Mouse (Mus musculus) CH12.LX (cell line): Measurements from ENCODE around the gene 2810408A11Rik. TPM values are rescaled to one million over a fixed set of nuclear protein-coding genes. Genes with fewer than 3 reads are reported as not detected.

Source experiments
- DNase-seq: peaks from one replicate; pipeline ENCODE4 v3.0.0-alpha.2; 2013; ENCODE audit errors: extremely low read depth
- H3K27ac ChIP-seq: 2 replicates; pipeline ENCODE4 v1.5.1; 2012; ENCODE audit warnings: low read depth, mild to moderate bottlenecking, control low read depth, moderate library complexity; ENCODE audit not compliant: insufficient read depth
- H3K27me3 ChIP-seq: replicated peaks from 2 replicates; pipeline ENCODE3; 2012; ENCODE audit warnings: inconsistent platforms
- H3K36me3 ChIP-seq, 2 experiments: replicated peaks in 1 of 2; 2 replicates each; pipeline versions ENCODE3 to v1.6.1; 2012; ENCODE audit warnings: inconsistent platforms in 1 of 2, low read length in 1 of 2, mild to moderate bottlenecking in 1 of 2, mixed read lengths in 1 of 2, moderate library complexity in 1 of 2; ENCODE audit not compliant: control insufficient read depth in 1 of 2, insufficient read depth in 1 of 2
- H3K4me1 ChIP-seq, 2 experiments: 2 replicates each; pipeline ENCODE4 v1.6.1; 2012; ENCODE audit warnings: inconsistent platforms in 1 of 2, moderate library complexity in 1 of 2; ENCODE audit not compliant: insufficient read depth in 2 of 2, control insufficient read depth in 1 of 2
- H3K4me2 ChIP-seq: 2 replicates; pipeline ENCODE4 v1.6.1; 2012; ENCODE audit warnings: low read depth, mild to moderate bottlenecking, control low read depth; ENCODE audit not compliant: poor library complexity, insufficient read depth, severe bottlenecking
- H3K4me3 ChIP-seq, 3 experiments: fragments of 150-350 bp in 1 of 3; sonication (generic) in 1 of 3; replicated peaks in 1 of 3; 2 replicates each; pipeline versions ENCODE3 to v1.5.1; 2011 to 2012; ENCODE audit warnings: low read depth in 2 of 3, low read length in 2 of 3, mild to moderate bottlenecking in 2 of 3, moderate library complexity in 2 of 3, control low read depth in 1 of 3, improper control_type of control experiment in 1 of 3, inconsistent platforms in 1 of 3, mixed read lengths in 1 of 3; ENCODE audit not compliant: poor library complexity in 1 of 3
- H3K79me2 ChIP-seq: replicated peaks from 2 replicates; pipeline ENCODE4 v1.6.1; 2012; ENCODE audit warnings: mild to moderate bottlenecking, moderate library complexity; ENCODE audit not compliant: control insufficient read depth, poor library complexity, insufficient read depth, severe bottlenecking; ENCODE audit errors: extremely low read depth
- H3K9ac ChIP-seq: 2 replicates; pipeline ENCODE4 v1.6.1; 2012; ENCODE audit warnings: low read depth, mild to moderate bottlenecking, control low read depth, moderate library complexity; ENCODE audit not compliant: insufficient read depth
- H3K9me3 ChIP-seq: replicated peaks from 2 replicates; pipeline ENCODE3; 2012; ENCODE audit warnings: low read length, inconsistent platforms, mixed read lengths
- CHD1 ChIP-seq: IDR thresholded peaks from 2 replicates; pipeline ENCODE4 v1.6.1; 2012; ENCODE audit warnings: low read depth, low read length, improper control_type of control experiment, inconsistent platforms
- CHD2 ChIP-seq: IDR thresholded peaks from 2 replicates; pipeline ENCODE4 v1.6.1; 2011; ENCODE audit warnings: low read length, improper control_type of control experiment
- E2F4 ChIP-seq: IDR thresholded peaks from 2 replicates; pipeline ENCODE4 v1.6.1; 2011; ENCODE audit warnings: low read depth, low read length, improper control_type of control experiment; ENCODE audit not compliant: insufficient replicate concordance
- HCFC1 ChIP-seq: IDR thresholded peaks from 2 replicates; pipeline ENCODE4 v1.6.1; 2012; ENCODE audit warnings: low read depth, mild to moderate bottlenecking, inconsistent platforms, low read length, improper control_type of control experiment
- JUN ChIP-seq: IDR thresholded peaks from 2 replicates; pipeline ENCODE4 v1.6.1; 2011; ENCODE audit warnings: low read depth, mild to moderate bottlenecking, low read length, improper control_type of control experiment, moderate library complexity; ENCODE audit not compliant: insufficient read depth
- JUND ChIP-seq: conservative IDR thresholded peaks from 2 replicates; pipeline ENCODE4 v1.6.1; 2011; ENCODE audit warnings: low read depth, low read length, improper control_type of control experiment
- KAT2A ChIP-seq: IDR thresholded peaks from 2 replicates; pipeline ENCODE4 v1.6.1; 2012; ENCODE audit warnings: low read length, improper control_type of control experiment, inconsistent platforms; ENCODE audit not compliant: insufficient replicate concordance
- MAFK ChIP-seq: IDR thresholded peaks from 2 replicates; pipeline ENCODE4 v1.6.1; 2011; ENCODE audit warnings: low read length, improper control_type of control experiment; ENCODE audit not compliant: insufficient replicate concordance
- MAZ ChIP-seq: IDR thresholded peaks from 2 replicates; pipeline ENCODE4 v1.6.1; 2012; ENCODE audit warnings: low read depth, mild to moderate bottlenecking, inconsistent platforms, low read length, improper control_type of control experiment, moderate library complexity
- MEF2A ChIP-seq: IDR thresholded peaks from 2 replicates; pipeline ENCODE4 v1.6.1; 2014; ENCODE audit warnings: low read depth, mild to moderate bottlenecking, inconsistent platforms, low read length, improper control_type of control experiment, borderline replicate concordance
- MXI1 ChIP-seq: IDR thresholded peaks from 2 replicates; pipeline ENCODE4 v1.6.1; 2011; ENCODE audit warnings: mild to moderate bottlenecking, low read depth, low read length, improper control_type of control experiment
- NRF1 ChIP-seq: IDR thresholded peaks from 2 replicates; pipeline ENCODE4 v1.6.1; 2014; ENCODE audit warnings: low read depth, mild to moderate bottlenecking, inconsistent platforms, low read length, improper control_type of control experiment, moderate library complexity
- POLR2A ChIP-seq: IDR thresholded peaks from 2 replicates; pipeline ENCODE4 v1.6.1; 2011; ENCODE audit warnings: low read depth, mild to moderate bottlenecking, improper control_type of control experiment, low read length
- SIN3A ChIP-seq: IDR thresholded peaks from 2 replicates; pipeline ENCODE4 v1.6.1; 2012; ENCODE audit warnings: low read length, improper control_type of control experiment, inconsistent platforms
- SMC3 ChIP-seq: IDR thresholded peaks from 2 replicates; pipeline ENCODE4 v1.6.1; 2011; ENCODE audit warnings: low read depth, low read length, improper control_type of control experiment
- TBP ChIP-seq: conservative IDR thresholded peaks from 2 replicates; pipeline ENCODE4 v1.6.1; 2011; ENCODE audit warnings: low read depth, low read length, improper control_type of control experiment
- TCF12 ChIP-seq: IDR thresholded peaks from 2 replicates; pipeline ENCODE4 v1.6.1; 2014; ENCODE audit warnings: low read depth, mild to moderate bottlenecking, inconsistent platforms, low read length, improper control_type of control experiment
- USF1 ChIP-seq: IDR thresholded peaks from 2 replicates; pipeline ENCODE4 v1.6.1; 2014; ENCODE audit warnings: low read depth, mild to moderate bottlenecking, inconsistent platforms, low read length, improper control_type of control experiment
- ZKSCAN1 ChIP-seq: IDR thresholded peaks from 2 replicates; pipeline ENCODE4 v1.6.1; 2012; ENCODE audit warnings: low read depth, inconsistent platforms, low read length, improper control_type of control experiment, borderline replicate concordance
- ZMIZ1 ChIP-seq: IDR thresholded peaks from 2 replicates; pipeline ENCODE4 v1.6.1; 2012; ENCODE audit warnings: low read depth, mild to moderate bottlenecking, inconsistent platforms, low read length, improper control_type of control experiment
- ZNF384 ChIP-seq: IDR thresholded peaks from 2 replicates; pipeline ENCODE4 v1.6.1; 2012; ENCODE audit warnings: low read depth, low read length, improper control_type of control experiment, inconsistent platforms
- dilution Hi-C: fragments of 300-500 bp; cut with MboI; formaldehyde crosslinking; loops from 2 replicates; pipeline ENCODE4 v1.14.3; 2020; ENCODE audit warnings: low sequenced_read_pairs; ENCODE audit not compliant: extremely low pct_unique_long_range_greater_than_20kb, extremely low pct_ligation_motif_present
- in situ Hi-C: fragments of 300-500 bp; cut with MboI; formaldehyde crosslinking; loops from 3 replicates; pipeline ENCODE4 v1.14.3; 2019; ENCODE audit warnings: low sequenced_read_pairs, low pct_ligation_motif_present, low pct_unique_long_range_greater_than_20kb, mixed read lengths
- polyA plus RNA-seq: library from polyadenylated mRNA; unstranded; fragments of >175 nt; gene quantifications from 2 replicates; pipeline ENCODE4 v1.2.1, GENCODE M21; 2012; ENCODE audit warnings: low read depth; ENCODE audit not compliant: insufficient read length
- total RNA-seq, 2 experiments: library from RNA; depleted of rRNA; stranded (reverse); fragments of 300-350 nt in 1 of 2; fragments of >200 nt in 1 of 2; gene quantifications; 2 replicates each; pipeline ENCODE4 v1.2.3; 2012 to 2014

Gene 2810408A11Rik
- total and polyA plus RNA-seq, 3 experiments: 0.33 to 0.86 (median 0.59) TPM

DNA sequence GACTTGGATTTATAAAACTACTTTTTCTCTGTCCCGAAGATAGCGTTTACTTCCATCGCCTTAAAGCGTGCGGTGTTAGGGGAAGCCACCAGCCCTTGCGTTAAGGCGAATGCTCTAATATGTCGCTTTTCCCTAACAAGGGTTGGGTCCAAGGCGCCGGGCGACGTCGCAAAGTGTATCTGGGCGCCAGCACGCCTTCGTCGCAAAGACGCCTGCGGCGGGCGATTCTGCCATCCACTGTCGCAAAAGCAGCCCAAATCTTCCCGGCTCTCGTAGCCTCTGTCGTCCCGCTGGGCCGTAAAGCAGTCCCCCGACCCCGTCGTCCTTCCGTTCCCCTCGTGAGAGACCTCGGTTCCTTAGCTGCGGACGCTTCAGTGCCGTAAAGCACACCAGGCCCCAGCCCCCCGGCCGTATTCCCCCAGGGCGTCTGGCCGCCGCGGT lies 639 bp upstream of the 2810408A11Rik start (continued):
- TF ChIP-seq TCF12 (peak; percentile 57; the same call in 1 of the 2 replicates), SMC3 (no peak), KAT2A (peak; percentile 98), USF1 (no peak), JUND (no peak), POLR2A (peak; percentile 60), CHD2 (peak; percentile 68; the same call in 1 of the 2 replicates), TBP (peak; percentile 60; the same call in 1 of the 2 replicates), CHD1 (no peak)

DNA sequence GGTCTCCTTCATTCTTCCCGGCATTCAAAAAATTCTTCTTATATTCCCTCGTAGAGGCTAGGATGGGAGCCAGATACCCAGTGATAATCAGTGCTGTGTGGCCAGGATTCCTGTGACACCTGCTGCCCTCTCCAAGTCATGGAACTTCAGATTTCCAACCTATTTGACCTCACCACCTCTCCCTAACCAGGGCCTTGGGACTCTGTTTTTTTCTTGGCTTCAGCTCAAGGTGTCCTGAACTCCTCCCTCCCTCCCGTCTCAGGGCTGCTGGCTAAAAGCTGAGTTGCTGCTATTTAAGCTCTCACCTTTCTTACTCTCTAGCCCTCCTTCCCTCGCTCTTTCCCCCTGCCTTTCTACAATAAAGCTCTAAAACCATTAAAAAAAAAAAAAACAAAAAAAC lies 917 bp downstream of the 2810408A11Rik start:
- TF ChIP-seq HCFC1 (no peak), MEF2A (no peak), NRF1 (no peak), JUN (no peak), MAFK (no peak), ZMIZ1 (no peak), SMC3 (no peak), ZKSCAN1 (no peak), TCF12 (no peak), ZNF384 (no peak), E2F4 (no peak)
- TF ChIP-seq, all 38 proteins: peak for 0
- Histone ChIP-seq H3K36me3 (peaks cover 17 to 19% of the 10 kb centered on the region in 2 experiments), H3K4me2 (no peak overlapping the region), H3K27me3 (no peaks in the 10 kb centered on the region), H3K4me1 (peaks cover 10 to 36% of the 10 kb centered on the region in 2 experiments), H3K9me3 (no peaks in the 10 kb centered on the region), H3K4me3 (no peak overlapping the region), H3K9ac (no peak overlapping the region), H3K27ac (no peak overlapping the region), H3K79me2 (peaks cover 10% of the 10 kb centered on the region)
- no peak for DNase-seq
- in situ Hi-C loops (no loop called here), dilution Hi-C loops (no loop called here)

DNA sequence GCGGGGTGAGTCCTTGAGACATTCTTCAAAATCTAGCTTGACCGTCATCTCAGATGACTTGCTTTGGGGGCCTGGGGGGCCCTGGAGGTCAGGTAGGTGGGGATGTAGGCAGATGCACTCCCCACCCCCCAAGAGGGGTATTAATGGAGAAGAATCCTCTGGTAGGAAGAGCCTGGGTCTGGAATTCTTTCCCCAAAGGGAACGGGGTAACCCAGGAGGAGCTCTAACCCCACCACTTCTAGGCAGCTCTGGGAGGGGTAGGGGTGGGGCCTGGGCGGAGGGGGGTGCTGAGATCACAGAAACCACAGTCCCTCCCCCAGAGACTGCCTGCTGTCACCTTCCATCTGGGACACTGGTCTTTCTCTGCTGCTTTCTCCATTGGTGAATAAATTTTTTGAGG lies 5.5 kb downstream of the 2810408A11Rik start, which contains the start of gene Acap1:
Gene Acap1, minus strand, starts transcription at position 249 of the 400 bp plus-strand sequence.
- H3K4me3 ChIP-seq: peak within 1 kb of the TSS; percentile 53 to 65 (median 63)
- peak; percentile 85 for DNase-seq
- peaks cover 3 to 24% of the 10 kb centered on the region in 2 experiments for H3K36me3 ChIP-seq
- H3K9me3 ChIP-seq: no peaks in the 10 kb centered on the region
- peak within 1 kb of the TSS; percentile 74 for H3K9ac ChIP-seq
- H3K27me3 ChIP-seq: no peaks in the 10 kb centered on the region
- dilution Hi-C loops (no loop called here), in situ Hi-C loops (no loop called here)
- H3K27ac ChIP-seq: peak within 1 kb of the TSS; percentile 37
- TF ChIP-seq TBP (0 out of 2 replicates have a peak, but pooled peaks have one; percentile 32), MXI1 (no peak), ZMIZ1 (0 out of 2 replicates have a peak, but pooled peaks have one; percentile 56), SIN3A (peak; percentile 24; the same call in 1 of the 2 replicates), MAZ (peak; percentile 81)
- H3K79me2 ChIP-seq: no peaks in the 10 kb centered on the region
- H3K4me2 ChIP-seq: peak within 1 kb of the TSS; percentile 46
- peaks cover 5 to 31% of the 10 kb centered on the region in 2 experiments; a peak in 3 of 4 replicates for H3K4me1 ChIP-seq
